Mouse (Mus musculus): ENCODE data around the gene Enpp5. TPM values are rescaled to one million over a fixed set of nuclear protein-coding genes. Genes with fewer than 3 reads are reported as not detected.

Enpp5 gene
- polyA plus RNA-seq, 1 experiment from 2014 or later = 33.8 TPM

DNA sequence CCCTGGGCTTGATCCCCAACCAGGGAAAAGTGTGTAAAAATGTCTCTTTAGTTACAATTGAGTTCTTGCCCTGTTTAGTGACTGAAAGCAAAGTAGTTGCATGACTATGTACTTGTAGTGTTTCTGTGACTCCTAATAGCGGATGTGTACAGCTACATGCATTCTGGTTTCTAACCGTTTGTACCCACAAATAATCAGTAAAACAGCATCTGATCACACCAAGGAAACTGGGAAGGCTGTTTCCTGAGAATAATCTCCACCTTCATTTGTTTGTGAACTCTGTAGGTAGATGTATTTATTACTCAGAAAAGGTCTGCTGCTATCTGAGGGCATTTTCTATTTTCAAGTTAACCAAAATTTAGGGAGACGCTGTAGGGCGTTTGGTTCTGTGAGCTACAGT lies 4.5 kb downstream of the Enpp5 start:
- Histone ChIP-seq H3K4me2 (replicated peaks; ENCODE audit: low read depth) (no peak overlapping the region), H3K4me3 (ENCODE audit: low read depth, low read length) (no peak overlapping the region), H3K36me3 (ENCODE audit: control insufficient read depth, insufficient read depth) (peaks cover 12% of the 10 kb centered on the region; the same call in 1 of the 2 replicates), H3K27ac (ENCODE audit: low read depth, low read length) (no peak overlapping the region), H3K9ac (ENCODE audit: low read depth, low read length) (no peak overlapping the region), H3K9me3 (ENCODE audit: control insufficient read depth) (no peaks in the 10 kb centered on the region), H3K4me1 (replicated peaks; ENCODE audit: control insufficient read depth, insufficient read depth, low read length) (no peaks in the 10 kb centered on the region), H3K27me3 (replicated peaks; ENCODE audit: control insufficient read depth, insufficient read depth, low read length) (no peaks in the 10 kb centered on the region)
- ATAC-seq = no peak
- WGBS = 88% methylated on average over 4 of the region's 4 CpGs
- no peak for TF ChIP-seq CTCF (IDR thresholded peaks at IDR 0.05; ENCODE audit: low read depth)

GRCm38 (mm10) chr17:44088226-44088625 lies 9.6 kb downstream of the Enpp5 start:
- ATAC-seq = no peak
- 92% methylated on average over 3 of the region's 3 CpGs for WGBS
- no peak for TF ChIP-seq CTCF (IDR thresholded peaks at IDR 0.05; ENCODE audit: low read depth)

DNA sequence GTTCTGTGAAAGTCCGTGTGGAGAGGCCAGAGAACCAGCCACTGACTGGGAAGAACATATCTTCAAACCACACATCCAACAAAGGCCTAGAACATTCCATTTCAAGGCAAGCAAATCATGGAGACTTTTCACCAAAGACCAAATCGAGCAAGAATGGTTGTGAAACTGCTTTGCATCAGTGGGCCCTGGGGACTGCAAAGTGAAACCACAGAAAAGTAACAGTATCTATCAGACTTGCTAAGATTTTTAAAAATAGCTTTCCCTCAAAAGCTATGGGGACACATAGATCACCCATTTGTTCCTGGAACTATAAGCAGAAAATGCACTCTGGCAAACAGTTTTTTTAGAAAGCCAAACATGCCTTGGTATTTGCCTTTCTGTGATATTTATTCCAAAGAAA lies 12.3 kb downstream of the Enpp5 start:
- 76% methylated on average over 2 of the region's 2 CpGs for WGBS
- Histone ChIP-seq H3K9ac (ENCODE audit: low read depth, low read length) (no peak overlapping the region), H3K36me3 (ENCODE audit: control insufficient read depth, insufficient read depth) (no peaks in the 10 kb centered on the region), H3K4me2 (replicated peaks; ENCODE audit: low read depth) (no peak overlapping the region), H3K9me3 (ENCODE audit: control insufficient read depth) (no peaks in the 10 kb centered on the region), H3K4me1 (replicated peaks; ENCODE audit: control insufficient read depth, insufficient read depth, low read length) (no peaks in the 10 kb centered on the region), H3K27ac (ENCODE audit: low read depth, low read length) (no peak overlapping the region), H3K27me3 (replicated peaks; ENCODE audit: control insufficient read depth, insufficient read depth, low read length) (no peaks in the 10 kb centered on the region), H3K4me3 (ENCODE audit: low read depth, low read length) (no peak overlapping the region)
- TF ChIP-seq CTCF (IDR thresholded peaks at IDR 0.05; ENCODE audit: low read depth) = no peak
- ATAC-seq = no peak

More at GRCm38 (mm10) chr17:44088226-44088625, 9.6 kb downstream of the Enpp5 start:
- no peaks in the 10 kb centered on the region for H3K9me3 ChIP-seq (ENCODE audit: control insufficient read depth)
- no peak overlapping the region for H3K4me3 ChIP-seq (ENCODE audit: low read depth, low read length)
- H3K9ac ChIP-seq (ENCODE audit: low read depth, low read length) = no peak overlapping the region
- 0 out of 2 replicates have a peak, but pooled peaks cover 4% of the 10 kb centered on the region for H3K36me3 ChIP-seq (ENCODE audit: control insufficient read depth, insufficient read depth)
- H3K27me3 ChIP-seq (replicated peaks; ENCODE audit: control insufficient read depth, insufficient read depth, low read length) = no peaks in the 10 kb centered on the region
- no peak overlapping the region for H3K4me2 ChIP-seq (replicated peaks; ENCODE audit: low read depth)
- no peaks in the 10 kb centered on the region for H3K4me1 ChIP-seq (replicated peaks; ENCODE audit: control insufficient read depth, insufficient read depth, low read length)
- no peak overlapping the region for H3K27ac ChIP-seq (ENCODE audit: low read depth, low read length)

DNA sequence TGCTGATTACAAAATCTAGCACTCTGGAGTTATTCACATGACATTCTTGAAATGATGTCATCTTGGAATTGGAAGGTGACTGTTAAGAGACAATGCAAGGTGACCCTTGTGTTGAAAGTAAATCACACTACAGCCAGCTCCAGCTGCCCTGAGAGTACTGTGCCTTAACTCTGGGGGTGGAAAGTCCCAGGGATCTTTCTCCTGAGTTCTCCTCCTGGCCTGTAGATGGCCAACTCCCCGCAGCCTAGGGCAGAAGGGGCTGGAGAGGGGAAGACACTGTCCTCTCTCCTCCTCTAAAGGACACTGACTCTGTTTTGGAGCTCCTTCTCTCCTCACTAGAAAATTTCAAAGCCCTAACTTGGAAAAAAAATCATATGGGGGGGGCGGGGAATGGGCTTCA lies 12.9 kb downstream of the Enpp5 start:
- Histone ChIP-seq H3K27me3 (replicated peaks; ENCODE audit: control insufficient read depth, insufficient read depth, low read length) (no peaks in the 10 kb centered on the region), H3K27ac (ENCODE audit: low read depth, low read length) (no peak overlapping the region), H3K36me3 (ENCODE audit: control insufficient read depth, insufficient read depth) (no peaks in the 10 kb centered on the region), H3K9ac (ENCODE audit: low read depth, low read length) (no peak overlapping the region), H3K9me3 (ENCODE audit: control insufficient read depth) (no peaks in the 10 kb centered on the region), H3K4me2 (replicated peaks; ENCODE audit: low read depth) (no peak overlapping the region), H3K4me3 (ENCODE audit: low read depth, low read length) (no peak overlapping the region), H3K4me1 (replicated peaks; ENCODE audit: control insufficient read depth, insufficient read depth, low read length) (no peaks in the 10 kb centered on the region)
- 55% methylated on average over 2 of the region's 2 CpGs for whole genome bisulfite sequencing
- no peak for ATAC-seq
- peak; percentile 39 for TF ChIP-seq CTCF (IDR thresholded peaks at IDR 0.05; ENCODE audit: low read depth)

- no peak for TF ChIP-seq CTCF (IDR thresholded peaks at IDR 0.05; ENCODE audit: low read depth)
- WGBS = 57% methylated on average over 4 of the region's 4 CpGs
- H3K36me3 ChIP-seq (ENCODE audit: control insufficient read depth, insufficient read depth) = no peaks in the 10 kb centered on the region
- no peak overlapping the region for H3K9ac ChIP-seq (ENCODE audit: low read depth, low read length)
- H3K4me2 ChIP-seq (replicated peaks; ENCODE audit: low read depth) = peak overlapping the region; percentile 44
- H3K27ac ChIP-seq (ENCODE audit: low read depth, low read length) = no peak overlapping the region
- no peak for ATAC-seq
- H3K4me1 ChIP-seq (replicated peaks; ENCODE audit: control insufficient read depth, insufficient read depth, low read length) = 0 out of 2 replicates have a peak, but pooled peaks cover 5% of the 10 kb centered on the region
- no peaks in the 10 kb centered on the region for H3K9me3 ChIP-seq (ENCODE audit: control insufficient read depth)
- no peak overlapping the region for H3K4me3 ChIP-seq (ENCODE audit: low read depth, low read length)
- H3K27me3 ChIP-seq (replicated peaks; ENCODE audit: control insufficient read depth, insufficient read depth, low read length) = no peaks in the 10 kb centered on the region
Measured at GRCm38 (mm10) chr17:44100486-44100885, 21.9 kb downstream of the Enpp5 start.

DNA sequence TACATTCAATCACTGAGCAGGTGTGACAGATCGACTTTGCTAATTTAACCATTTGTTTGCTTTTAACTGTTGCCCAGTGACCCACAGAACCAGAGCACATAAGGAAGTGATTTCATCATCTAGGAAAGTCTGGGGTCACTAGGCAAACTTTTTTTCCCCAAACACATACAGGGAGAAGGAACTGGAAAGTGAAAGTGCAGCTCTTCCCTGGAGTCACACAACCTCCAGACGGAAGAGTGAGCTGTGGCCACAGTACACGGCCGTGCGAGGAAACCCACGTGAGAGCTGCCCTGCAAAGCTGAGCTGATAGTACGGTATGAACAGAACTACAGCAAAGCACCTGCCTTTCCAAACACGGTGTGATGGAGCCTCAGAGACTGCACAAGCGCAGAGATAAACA lies 22.3 kb downstream of the Enpp5 start:
- Histone ChIP-seq H3K4me1 (replicated peaks; ENCODE audit: control insufficient read depth, insufficient read depth, low read length) (0 out of 2 replicates have a peak, but pooled peaks cover 5% of the 10 kb centered on the region), H3K9me3 (ENCODE audit: control insufficient read depth) (no peaks in the 10 kb centered on the region), H3K27me3 (replicated peaks; ENCODE audit: control insufficient read depth, insufficient read depth, low read length) (no peaks in the 10 kb centered on the region), H3K36me3 (ENCODE audit: control insufficient read depth, insufficient read depth) (no peaks in the 10 kb centered on the region), H3K4me2 (replicated peaks; ENCODE audit: low read depth) (peak overlapping the region; percentile 44), H3K9ac (ENCODE audit: low read depth, low read length) (no peak overlapping the region), H3K4me3 (ENCODE audit: low read depth, low read length) (0 out of 2 replicates have a peak overlapping the region, but pooled peaks have one; percentile 4), H3K27ac (ENCODE audit: low read depth, low read length) (no peak overlapping the region)
- WGBS = 33% methylated on average over 9 of the region's 9 CpGs
- no peak for TF ChIP-seq CTCF (IDR thresholded peaks at IDR 0.05; ENCODE audit: low read depth)
- 0 out of 2 replicates have a peak, but pooled peaks have one; percentile 23 for ATAC-seq

- Histone ChIP-seq H3K27ac (ENCODE audit: low read depth, low read length) (no peak overlapping the region), H3K4me1 (replicated peaks; ENCODE audit: control insufficient read depth, insufficient read depth, low read length) (0 out of 2 replicates have a peak, but pooled peaks cover 5% of the 10 kb centered on the region), H3K9me3 (ENCODE audit: control insufficient read depth) (no peaks in the 10 kb centered on the region), H3K4me3 (ENCODE audit: low read depth, low read length) (no peak overlapping the region), H3K9ac (ENCODE audit: low read depth, low read length) (no peak overlapping the region), H3K36me3 (ENCODE audit: control insufficient read depth, insufficient read depth) (no peaks in the 10 kb centered on the region), H3K27me3 (replicated peaks; ENCODE audit: control insufficient read depth, insufficient read depth, low read length) (no peaks in the 10 kb centered on the region), H3K4me2 (replicated peaks; ENCODE audit: low read depth) (no peak overlapping the region)
- no peak for TF ChIP-seq CTCF (IDR thresholded peaks at IDR 0.05; ENCODE audit: low read depth)
- WGBS = 93% methylated on average over 10 of the region's 10 CpGs
- ATAC-seq = no peak
Measured at GRCm38 (mm10) chr17:44101961-44102360, 23.3 kb downstream of the Enpp5 start.
